Mouse (Mus musculus) lung, postnatal 14 days (tissue): ENCODE measurements around the gene Ppp1r26.
A peak's percentile ranks its signal among the peaks of the same experiment; 100 is the strongest.
"Not testable (repeated sequence)": the region's sequence is repeated elsewhere in the genome, so short reads cannot be mapped to it uniquely, and the experiment has no call there.

Source experiments
- DNase-seq: peaks from one replicate; pipeline ENCODE4 v3.0.0; 2021

Ppp1r26 gene

GRCm38 (mm10) chr2:28447315-28447670 lies 693 bp downstream of the Ppp1r26 start:
- DNase-seq: no peak

- no peak for DNase-seq
Observed at GRCm38 (mm10) chr2:28451663-28452062, 5.1 kb downstream of the Ppp1r26 start.

GRCm38 (mm10) chr2:28453539-28453938 lies 6.9 kb downstream of the Ppp1r26 start:
- no peak for DNase-seq

- DNase-seq: no peak
Observed at GRCm38 (mm10) chr2:28456616-28457015, 10.0 kb downstream of the Ppp1r26 start.

- peak; percentile 68 for DNase-seq
Observed at GRCm38 (mm10) chr2:28463919-28464318, 17.3 kb downstream of the Ppp1r26 start.

GRCm38 (mm10) chr2:28464919-28465318 lies 18.3 kb downstream of the Ppp1r26 start:
- no peak for DNase-seq

GRCm38 (mm10) chr2:28465836-28466518 lies 19.4 kb downstream of the Ppp1r26 start, which contains the start of gene 1700007K13Rik:
TSS of gene 1700007K13Rik (minus strand) at chr2:28466332.
- DNase-seq: peak; percentile 41

- peak; percentile 83 for DNase-seq
Observed at GRCm38 (mm10) chr2:28467860-28468485, 21.4 kb downstream of the Ppp1r26 start, which contains the start of gene Mrps2. TSS of gene Mrps2 (plus strand) at chr2:28468066.

- DNase-seq: no peak
Observed at GRCm38 (mm10) chr2:28468486-28469225, 22.1 kb downstream of the Ppp1r26 start.

- no peak for DNase-seq
Observed at GRCm38 (mm10) chr2:28469461-28469860, 22.9 kb downstream of the Ppp1r26 start.

- no peak for DNase-seq
Observed at GRCm38 (mm10) chr2:28470591-28470990, 24.0 kb downstream of the Ppp1r26 start.

GRCm38 (mm10) chr2:28472011-28472410 lies 25.4 kb downstream of the Ppp1r26 start:
- not testable (repeated sequence) for DNase-seq

GRCm38 (mm10) chr2:28477993-28478392 lies 31.4 kb downstream of the Ppp1r26 start:
- not testable (repeated sequence) for DNase-seq

GRCm38 (mm10) chr2:28479208-28480204 lies 32.9 kb downstream of the Ppp1r26 start:
- no peak for DNase-seq

- no peak for DNase-seq
Observed at GRCm38 (mm10) chr2:28483861-28484260, 37.3 kb downstream of the Ppp1r26 start.

GRCm38 (mm10) chr2:28494521-28494920 lies 47.9 kb downstream of the Ppp1r26 start:
- DNase-seq: no peak

GRCm38 (mm10) chr2:28495207-28495756 lies 48.7 kb downstream of the Ppp1r26 start:
- DNase-seq: peak; percentile 34

GRCm38 (mm10) chr2:28495801-28496595 lies 49.4 kb downstream of the Ppp1r26 start:
- DNase-seq: no peak

- no peak for DNase-seq
Observed at GRCm38 (mm10) chr2:28496671-28497070, 50.1 kb downstream of the Ppp1r26 start, which contains the start of gene Gbgt1. TSS of gene Gbgt1 (plus strand) at chr2:28496891.

- DNase-seq: no peak
Observed at GRCm38 (mm10) chr2:28497561-28497960, 51.0 kb downstream of the Ppp1r26 start.

- DNase-seq: no peak
Observed at GRCm38 (mm10) chr2:28498431-28498830, 51.8 kb downstream of the Ppp1r26 start.
